Mouse (Mus musculus) urinary bladder, postnatal 36 days (tissue): ENCODE results near the gene Ogfod1.
A peak's percentile ranks its signal among the peaks of the same experiment; 100 is the strongest.

ENCODE experiments used
- DNase-seq, 2 experiments: peaks; one replicate each; pipeline ENCODE4 v3.0.0; 2022; ENCODE audit warnings: low spot score in 2 of 2, mixed read lengths in 1 of 2

Ogfod1 gene

GRCm38 (mm10) chr8:94036944-94037524, at the start of gene Ogfod1, which contains the start of gene Nudt21:
Gene Ogfod1 (plus strand): TSS chr8:94037198.
Gene Nudt21 (minus strand): TSS chr8:94037031.
- peak; percentile 90 to 92 for DNase-seq

GRCm38 (mm10) chr8:93989739-93990138, 47.3 kb upstream of the Ogfod1 start:
- no peak for DNase-seq

GRCm38 (mm10) chr8:93998961-93999360, 38.0 kb upstream of the Ogfod1 start:
- DNase-seq = no peak

GRCm38 (mm10) chr8:94004139-94004538, 32.9 kb upstream of the Ogfod1 start:
- DNase-seq = no peak

- no peak for DNase-seq
These were observed 27.7 kb upstream of the Ogfod1 start for GRCm38 (mm10) chr8:94009243-94009845.

- no peak for DNase-seq
These were observed 26.8 kb upstream of the Ogfod1 start for GRCm38 (mm10) chr8:94010101-94010705.

GRCm38 (mm10) chr8:94011076-94012012, 25.7 kb upstream of the Ogfod1 start:
- DNase-seq = no peak

- DNase-seq = peak; percentile 54 to 56
These were observed 24.7 kb upstream of the Ogfod1 start, which contains the start of gene Amfr for GRCm38 (mm10) chr8:94012013-94012951. Gene Amfr (minus strand): TSS chr8:94012842.

- no peak for DNase-seq
These were observed 23.9 kb upstream of the Ogfod1 start for GRCm38 (mm10) chr8:94013026-94013612.

- no peak for DNase-seq
These were observed 13.1 kb upstream of the Ogfod1 start for GRCm38 (mm10) chr8:94023916-94024315.

- no peak for DNase-seq
These were observed 7.3 kb upstream of the Ogfod1 start for GRCm38 (mm10) chr8:94029701-94030100.

- no peak for DNase-seq
These were observed 3.4 kb upstream of the Ogfod1 start for GRCm38 (mm10) chr8:94033601-94034000.

- DNase-seq = no peak
These were observed 1.8 kb upstream of the Ogfod1 start for GRCm38 (mm10) chr8:94035200-94035599.

GRCm38 (mm10) chr8:94036541-94036940, 457 bp upstream of the Ogfod1 start:
- DNase-seq = peak; percentile 42 to 47

GRCm38 (mm10) chr8:94037806-94038205, 808 bp downstream of the Ogfod1 start:
- DNase-seq = no peak

- DNase-seq = no peak
These were observed 10.8 kb downstream of the Ogfod1 start for GRCm38 (mm10) chr8:94047845-94048244.

- DNase-seq = no peak
These were observed 15.7 kb downstream of the Ogfod1 start for GRCm38 (mm10) chr8:94052696-94053095.

- DNase-seq = peak; percentile 20 to 31
These were observed 20.3 kb downstream of the Ogfod1 start for GRCm38 (mm10) chr8:94057157-94057854.

- DNase-seq = no peak
These were observed 29.3 kb downstream of the Ogfod1 start for GRCm38 (mm10) chr8:94066121-94066863.
